Mouse (Mus musculus) WW6 (cell line): ENCODE data around the gene Cryge.
"Not testable (repeated sequence)": the region's sequence is repeated elsewhere in the genome, so short reads cannot be mapped to it uniquely, and the experiment has no call there.

Experiments used
- DNase-seq: peaks from one replicate; pipeline ENCODE4 v3.0.0-alpha.2; 2013; ENCODE audit warnings: low read depth, low spot score

Cryge gene

GRCm38 (mm10) chr1:65050952-65051351, at the start of gene Cryge:
Gene Cryge, minus strand, starts transcription at chr1:65051149.
- not testable (repeated sequence) for DNase-seq

- DNase-seq, result no peak
These were observed 46.0 kb upstream of the Cryge start for GRCm38 (mm10) chr1:65096953-65097352.

GRCm38 (mm10) chr1:65091566-65091965, 40.6 kb upstream of the Cryge start:
- DNase-seq, result no peak

GRCm38 (mm10) chr1:65090370-65090769, 39.4 kb upstream of the Cryge start:
- no peak for DNase-seq

GRCm38 (mm10) chr1:65088567-65089356, 37.8 kb upstream of the Cryge start:
- DNase-seq, result no peak

GRCm38 (mm10) chr1:65082188-65082587, 31.2 kb upstream of the Cryge start, which contains the start of gene Crygb:
Gene Crygb, minus strand, starts transcription at chr1:65082288.
- DNase-seq, result no peak

- DNase-seq, result no peak
These were observed 24.7 kb upstream of the Cryge start for GRCm38 (mm10) chr1:65075607-65076006.

GRCm38 (mm10) chr1:65073589-65073988, 22.6 kb upstream of the Cryge start, which contains the start of gene Crygc:
Gene Crygc, minus strand, starts transcription at chr1:65073689.
- no peak for DNase-seq

GRCm38 (mm10) chr1:65067842-65068241, 16.9 kb upstream of the Cryge start:
- no peak for DNase-seq

GRCm38 (mm10) chr1:65064201-65064600, 13.3 kb upstream of the Cryge start:
- no peak for DNase-seq

GRCm38 (mm10) chr1:65063352-65063751, 12.4 kb upstream of the Cryge start, which contains the start of gene Crygd:
Gene Crygd, minus strand, starts transcription at chr1:65063452.
- DNase-seq, result no peak

GRCm38 (mm10) chr1:65052140-65052539, 1.2 kb upstream of the Cryge start:
- DNase-seq, result no peak

GRCm38 (mm10) chr1:65051696-65052095, 747 bp upstream of the Cryge start:
- no peak for DNase-seq

- DNase-seq, result no peak
These were observed 2.2 kb downstream of the Cryge start for GRCm38 (mm10) chr1:65048781-65049180.

- no peak for DNase-seq
These were observed 4.4 kb downstream of the Cryge start for GRCm38 (mm10) chr1:65046401-65047109.

GRCm38 (mm10) chr1:65043433-65043832, 7.5 kb downstream of the Cryge start:
- no peak for DNase-seq

GRCm38 (mm10) chr1:65041837-65042236, 9.1 kb downstream of the Cryge start:
- no peak for DNase-seq

GRCm38 (mm10) chr1:65040806-65041205, 10.1 kb downstream of the Cryge start:
- DNase-seq, result no peak

GRCm38 (mm10) chr1:65039679-65040078, 11.3 kb downstream of the Cryge start:
- no peak for DNase-seq

- DNase-seq, result no peak
These were observed 13.4 kb downstream of the Cryge start for GRCm38 (mm10) chr1:65037542-65037941.

- DNase-seq, result no peak
These were observed 15.4 kb downstream of the Cryge start for GRCm38 (mm10) chr1:65035513-65035912.

- DNase-seq, result no peak
These were observed 18.3 kb downstream of the Cryge start, which contains the start of gene Akr1cl for GRCm38 (mm10) chr1:65032641-65033040. Gene Akr1cl, minus strand, starts transcription at chr1:65032759.

- DNase-seq, result no peak
These were observed 22.7 kb downstream of the Cryge start for GRCm38 (mm10) chr1:65028206-65028605.
